Mouse (Mus musculus) midbrain, postnatal 0 days (tissue): ENCODE data around the gene Cacna2d4. TPM values are rescaled to one million over a fixed set of nuclear protein-coding genes. Genes with fewer than 3 reads are reported as not detected.
"Not testable (repeated sequence)": the region's sequence is repeated elsewhere in the genome, so short reads cannot be mapped to it uniquely, and the experiment has no call there.

ENCODE experiments used
- ATAC-seq: fragments of 200-750 bp; cut with Nextera tagmentation; 2 replicates; pipeline ENCODE4 v1.8.0; 2017; ENCODE audit warnings: moderate number of reproducible peaks, mild to moderate bottlenecking, moderate TSS enrichment, moderate library complexity; ENCODE audit not compliant: low FRiP score
- DNase-seq: peaks from one replicate; pipeline ENCODE4 v3.0.0-alpha.2; 2015; ENCODE audit warnings: low spot score
- H3K27ac ChIP-seq: fragments of 300-500 bp; sonication (generic); 2 replicates; pipeline ENCODE4 v1.5.1; 2014; ENCODE audit warnings: low read depth, mild to moderate bottlenecking, low read length, mixed read lengths
- H3K27me3 ChIP-seq: fragments of 300-500 bp; sonication (generic); 2 replicates; pipeline ENCODE4 v1.6.1; 2014; ENCODE audit warnings: low read length, control low read depth, mixed read lengths; ENCODE audit not compliant: insufficient read depth
- H3K36me3 ChIP-seq: fragments of 300-500 bp; sonication (generic); 2 replicates; pipeline ENCODE4 v1.6.1; 2014; ENCODE audit warnings: low read length, control low read depth, mixed read lengths; ENCODE audit not compliant: insufficient read depth
- H3K4me1 ChIP-seq: fragments of 300-500 bp; sonication (generic); 2 replicates; pipeline ENCODE4 v1.6.1; 2014; ENCODE audit warnings: mild to moderate bottlenecking, control low read depth, antibody characterized with exemption, low read length, mixed read lengths; ENCODE audit not compliant: insufficient read depth
- H3K4me2 ChIP-seq: fragments of 300-500 bp; sonication (generic); 2 replicates; pipeline ENCODE4 v1.6.1; 2014; ENCODE audit warnings: low read depth, mild to moderate bottlenecking, low read length, mixed read lengths; ENCODE audit not compliant: poor library complexity, severe bottlenecking
- H3K4me3 ChIP-seq: fragments of 300-500 bp; sonication (generic); 2 replicates; pipeline ENCODE4 v1.5.1; 2014; ENCODE audit warnings: low read depth, mild to moderate bottlenecking, low read length, moderate library complexity
- H3K9ac ChIP-seq: fragments of 300-500 bp; sonication (generic); replicated peaks from 2 replicates; pipeline ENCODE4 v1.6.1; 2014; ENCODE audit warnings: mild to moderate bottlenecking, low read length, moderate library complexity, mixed read lengths; ENCODE audit not compliant: poor library complexity, severe bottlenecking
- H3K9me3 ChIP-seq: fragments of 300-500 bp; sonication (generic); 2 replicates; pipeline ENCODE4 v1.6.1; 2016; ENCODE audit warnings: low read length, control low read depth
- CTCF ChIP-seq: IDR thresholded peaks from 2 replicates; pipeline ENCODE4 v1.5.1; 2016; ENCODE audit warnings: antibody characterized with exemption, mild to moderate bottlenecking
- WGBS: fragments of 180-500 bp; shearing (Covaris S2); extraction: QIAGEN DNeasy Blood & Tissue Kit; methylation state at CpG from one replicate; pipeline ENCODE4 v1.1.7; 2014; 5-methylcytosine and 5-hydroxymethylcytosine counted together
- polyA plus RNA-seq: library from polyadenylated mRNA; unstranded; fragments of >200 nt; fragmentation: Nextera tagmentation; extraction: Ambion mirVana; gene quantifications from 2 replicates; pipeline ENCODE4 v1.2.1, GENCODE M21; 2015
- total RNA-seq: library from RNA; depleted of rRNA; stranded (reverse); fragments of >200 nt; gene quantifications from 2 replicates; pipeline ENCODE4 v1.2.3, GENCODE M21; 2014

The Cacna2d4 gene
- total and polyA plus RNA-seq, 2 experiments from 2014 or later: 0.74 to 0.77 TPM

DNA sequence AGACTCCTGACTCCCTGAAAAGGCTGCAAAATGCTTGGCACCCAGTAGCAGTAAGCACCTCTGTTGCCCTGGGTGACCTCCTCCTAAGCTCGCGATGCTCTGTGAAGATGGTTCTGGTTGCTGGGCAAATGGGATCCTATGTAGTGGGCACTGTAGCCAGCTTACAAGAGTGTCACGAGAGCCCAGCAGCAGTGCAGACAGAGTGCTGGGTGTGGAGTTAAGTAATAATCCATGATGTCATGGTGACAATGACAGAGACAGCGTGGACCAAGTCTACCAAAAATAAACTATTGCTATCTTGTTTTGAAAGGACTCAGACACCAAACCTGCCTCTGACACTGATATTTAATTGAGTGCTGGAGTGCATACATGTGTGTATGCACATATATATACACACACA, 34.8 kb upstream of the Cacna2d4 start:
- peaks cover 3% of the 10 kb centered on the region; the same call in 1 of the 2 replicates for H3K36me3 ChIP-seq
- H3K4me1 ChIP-seq: no peaks in the 10 kb centered on the region
- H3K4me2 ChIP-seq: no peak overlapping the region
- WGBS: 94% methylated on average over 4 of the region's 4 CpGs
- no peak overlapping the region for H3K4me3 ChIP-seq
- no peak overlapping the region for H3K27ac ChIP-seq
- DNase-seq (no peak), ATAC-seq (no peak)
- no peak for TF ChIP-seq CTCF
- no peaks in the 10 kb centered on the region for H3K9me3 ChIP-seq
- no peaks in the 10 kb centered on the region for H3K27me3 ChIP-seq
- H3K9ac ChIP-seq: no peak overlapping the region

DNA sequence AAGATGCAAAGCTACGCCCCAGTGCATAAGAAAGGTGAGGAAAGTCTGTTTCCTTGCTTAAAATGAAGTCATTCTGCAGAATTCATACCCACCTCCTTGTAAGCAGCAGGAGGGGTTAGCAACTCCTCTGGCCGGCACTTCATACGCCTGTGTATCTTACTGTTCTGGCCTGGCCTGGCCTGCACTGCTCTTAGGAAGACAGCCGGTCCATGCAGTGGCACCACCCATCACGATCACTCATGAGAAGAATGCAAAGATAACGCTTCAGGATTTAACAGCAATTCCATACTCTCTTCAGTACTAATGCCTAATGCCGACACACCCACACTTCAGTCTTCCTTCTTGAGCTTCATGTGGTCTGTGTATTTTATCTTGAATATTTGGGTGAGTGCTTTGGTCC, 32.0 kb upstream of the Cacna2d4 start:
- H3K9me3 ChIP-seq: no peaks in the 10 kb centered on the region
- WGBS: 91% methylated on average over 7 of the region's 7 CpGs

DNA sequence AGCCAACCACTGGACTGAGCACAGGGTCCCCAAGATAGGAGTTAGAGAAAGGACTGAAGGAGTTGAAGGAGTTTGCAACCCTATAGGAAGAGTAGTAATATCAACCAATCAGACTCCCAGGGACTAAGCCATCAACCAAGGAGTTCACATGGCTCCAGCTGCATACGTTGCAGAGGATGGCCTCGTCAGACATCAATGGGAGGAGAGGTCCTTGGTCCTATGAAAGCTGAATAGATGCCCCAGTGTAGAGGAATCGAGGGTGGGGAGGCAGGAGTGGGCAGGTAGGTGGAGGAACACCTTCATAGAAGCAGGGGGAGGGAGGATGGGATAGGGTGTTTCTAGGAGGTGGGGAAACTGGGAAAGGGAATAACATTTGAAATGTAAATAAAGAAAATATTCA, 31.4 kb upstream of the Cacna2d4 start:
- TF ChIP-seq CTCF: no peak
- Histone ChIP-seq H3K36me3 (peaks cover 3% of the 10 kb centered on the region; the same call in 1 of the 2 replicates), H3K9me3 (no peaks in the 10 kb centered on the region), H3K4me1 (no peaks in the 10 kb centered on the region), H3K4me2 (no peak overlapping the region), H3K4me3 (no peak overlapping the region), H3K27me3 (no peaks in the 10 kb centered on the region), H3K27ac (no peak overlapping the region), H3K9ac (no peak overlapping the region)
- no peak for DNase-seq
- no peak for ATAC-seq
- 67% methylated on average over 3 of the region's 3 CpGs for WGBS

More for the DNA sequence above, 32.0 kb upstream of the Cacna2d4 start:
- no peak for TF ChIP-seq CTCF
- ATAC-seq: no peak
- Histone ChIP-seq H3K4me1 (no peaks in the 10 kb centered on the region), H3K27ac (no peak overlapping the region), H3K27me3 (no peaks in the 10 kb centered on the region), H3K9ac (no peak overlapping the region), H3K4me2 (no peak overlapping the region), H3K36me3 (peaks cover 3% of the 10 kb centered on the region; the same call in 1 of the 2 replicates), H3K4me3 (no peak overlapping the region)
- DNase-seq: no peak

DNA sequence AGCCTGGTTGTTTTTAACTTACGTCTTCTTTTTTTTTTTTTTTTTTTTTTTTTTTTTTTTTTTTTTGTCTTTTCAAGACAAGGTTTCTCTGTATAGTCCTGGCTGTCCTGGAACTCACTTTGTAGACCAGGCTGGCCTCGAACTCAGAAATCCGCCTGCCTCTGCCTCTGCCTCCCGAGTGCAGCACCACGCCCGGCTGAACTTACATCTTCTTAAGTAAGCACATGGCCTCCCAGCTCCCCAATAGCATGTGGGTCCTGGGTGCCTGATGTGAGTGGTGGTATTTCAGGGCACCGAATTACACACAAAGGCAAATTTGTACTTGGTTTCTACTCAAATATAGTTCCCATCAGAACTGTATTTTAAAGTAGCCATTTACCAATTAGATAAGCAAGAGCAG, 30.3 kb upstream of the Cacna2d4 start:
- ATAC-seq, H3K27me3 ChIP-seq, DNase-seq, H3K4me3 ChIP-seq, H3K4me1 ChIP-seq, H3K4me2 ChIP-seq, H3K9ac ChIP-seq, H3K36me3 ChIP-seq, H3K9me3 ChIP-seq, H3K27ac ChIP-seq: not testable (repeated sequence)
- WGBS: 87% methylated on average over 7 of the region's 7 CpGs

DNA sequence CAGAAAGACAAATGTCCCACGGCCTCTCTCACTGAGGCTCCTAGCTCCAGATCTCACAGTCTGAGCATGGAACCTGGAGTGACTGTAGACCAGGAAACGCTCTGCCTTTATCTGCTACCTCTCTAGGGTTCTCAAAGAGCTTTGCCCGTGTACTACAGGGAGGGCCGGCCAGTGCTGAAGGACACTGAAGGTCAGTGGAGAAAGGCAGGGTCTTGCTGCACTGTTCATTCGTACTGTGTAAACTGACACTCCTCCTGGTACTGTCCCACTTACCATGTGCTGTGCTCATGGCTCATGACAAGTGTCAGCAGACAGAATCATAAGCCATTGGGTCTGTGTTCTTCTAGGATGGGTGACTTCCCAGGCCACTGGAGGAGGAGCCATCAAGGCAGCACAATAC, 23.0 kb upstream of the Cacna2d4 start:
- peaks cover 28% of the 10 kb centered on the region for H3K36me3 ChIP-seq
- TF ChIP-seq CTCF: no peak
- whole genome bisulfite sequencing: 90% methylated on average over 5 of the region's 5 CpGs
- DNase-seq (no peak), ATAC-seq (no peak)
- H3K9ac ChIP-seq: no peak overlapping the region
- H3K27me3 ChIP-seq: no peaks in the 10 kb centered on the region
- no peak overlapping the region for H3K27ac ChIP-seq
- H3K9me3 ChIP-seq: no peaks in the 10 kb centered on the region
- no peak overlapping the region for H3K4me3 ChIP-seq
- H3K4me1 ChIP-seq: no peaks in the 10 kb centered on the region
- H3K4me2 ChIP-seq: no peak overlapping the region

DNA sequence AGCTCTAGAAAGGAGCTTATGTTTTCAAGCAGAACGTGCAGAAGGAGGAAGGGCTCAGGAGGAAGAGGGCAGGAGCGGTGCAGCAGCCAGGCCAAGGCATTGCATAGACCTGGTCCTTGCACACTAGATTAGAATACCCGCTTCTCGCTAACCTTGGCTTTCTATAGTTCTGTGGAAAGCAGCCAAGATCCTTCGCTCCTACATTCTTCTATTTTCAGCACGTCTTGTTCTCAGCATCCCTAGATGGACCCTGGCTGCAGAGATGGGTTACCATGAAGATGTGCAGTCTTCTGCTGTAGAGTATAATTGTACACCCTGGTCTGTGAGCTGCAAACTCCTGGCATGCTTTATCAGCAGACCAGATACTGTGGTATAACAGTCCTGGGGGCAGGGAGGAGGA, 22.1 kb upstream of the Cacna2d4 start:
- no peak overlapping the region for H3K9ac ChIP-seq
- ATAC-seq (no peak), DNase-seq (no peak)
- H3K27me3 ChIP-seq: no peaks in the 10 kb centered on the region
- H3K36me3 ChIP-seq: peaks cover 32% of the 10 kb centered on the region
- H3K4me2 ChIP-seq: no peak overlapping the region
- H3K27ac ChIP-seq: no peak overlapping the region
- no peak for TF ChIP-seq CTCF
- WGBS: 80% methylated on average over 6 of the region's 6 CpGs
- no peak overlapping the region for H3K4me3 ChIP-seq
- H3K4me1 ChIP-seq: no peaks in the 10 kb centered on the region
- no peaks in the 10 kb centered on the region for H3K9me3 ChIP-seq
